Mouse (Mus musculus) megakaryocyte, embryonic 14.5 days (primary cell): Measurements from ENCODE around the gene Imp3.

Experiments
- FLI1 ChIP-seq: IDR thresholded peaks from 2 replicates; pipeline ENCODE4 v1.6.1; 2012; ENCODE audit warnings: low read length, inconsistent platforms, mixed read lengths
- GATA1 ChIP-seq: IDR thresholded peaks from 3 replicates; pipeline ENCODE4 v1.6.1; 2012; ENCODE audit warnings: mixed read lengths, low read length, inconsistent platforms, borderline replicate concordance

GRCm38 (mm10) chr9:56928041-56928811 lies 9.0 kb upstream of the Imp3 start, which contains the start of gene Snx33:
- no peak for TF ChIP-seq GATA1
- no peak for TF ChIP-seq FLI1
